Mouse (Mus musculus) forebrain, embryonic 10.5 days (tissue): ENCODE data around the gene Grap2. TPM values are rescaled to one million over a fixed set of nuclear protein-coding genes. Genes with fewer than 3 reads are reported as not detected.

Source experiments
- DNase-seq: peaks from one replicate; pipeline ENCODE4 v3.0.0-alpha.2; 2017; ENCODE audit warnings: low spot score; ENCODE audit errors: extremely low spot score
- H3K27ac ChIP-seq: fragments of 300-500 bp; sonication (generic); 2 replicates; pipeline ENCODE4 v1.5.1; 2016; ENCODE audit warnings: mild to moderate bottlenecking
- H3K27me3 ChIP-seq: fragments of 300-500 bp; sonication (generic); 2 replicates; pipeline ENCODE4 v1.6.1; 2016; ENCODE audit warnings: mild to moderate bottlenecking; ENCODE audit not compliant: poor library complexity, severe bottlenecking
- H3K36me3 ChIP-seq: fragments of 300-500 bp; sonication (generic); replicated peaks from 2 replicates; pipeline ENCODE4 v1.6.1; 2016; ENCODE audit warnings: mild to moderate bottlenecking, moderate library complexity
- H3K4me1 ChIP-seq: fragments of 300-500 bp; sonication (generic); 2 replicates; pipeline ENCODE4 v1.6.1; 2016
- H3K4me3 ChIP-seq: fragments of 300-500 bp; sonication (generic); 2 replicates; pipeline ENCODE4 v1.5.1; 2016; ENCODE audit warnings: mild to moderate bottlenecking, moderate library complexity
- H3K9me3 ChIP-seq: fragments of 300-500 bp; sonication (generic); 2 replicates; pipeline ENCODE4 v1.6.1; 2016; ENCODE audit warnings: mild to moderate bottlenecking, moderate library complexity
- WGBS: fragments of 180-500 bp; shearing (Covaris S2); methylation state at CpG from one replicate; pipeline ENCODE4 v1.1.7; 2016; 5-methylcytosine and 5-hydroxymethylcytosine counted together
- polyA plus RNA-seq: library from polyadenylated mRNA; unstranded; fragments of >200 nt; fragmentation: Nextera tagmentation; extraction: Ambion mirVana; gene quantifications from 2 replicates; pipeline ENCODE4 v1.2.1, GENCODE M21; 2016

Gene Grap2
- polyA plus RNA-seq, 1 experiment from 2014 or later: 1.4 TPM

GRCm38 (mm10) chr15:80615290-80615570 is 42.8 kb downstream of the Grap2 start:
- no peaks in the 10 kb centered on the region for H3K36me3 ChIP-seq
- peaks cover 28% of the 10 kb centered on the region for H3K4me1 ChIP-seq
- H3K27ac ChIP-seq: no peak overlapping the region
- 36% methylated on average over 2 of the region's 2 CpGs for WGBS
- H3K4me3 ChIP-seq: no peak overlapping the region
- no peak for DNase-seq
- H3K27me3 ChIP-seq: peaks cover 33% of the 10 kb centered on the region
- H3K9me3 ChIP-seq: no peaks in the 10 kb centered on the region

GRCm38 (mm10) chr15:80615636-80616383 is 43.4 kb downstream of the Grap2 start:
- no peak overlapping the region for H3K27ac ChIP-seq
- H3K9me3 ChIP-seq: no peaks in the 10 kb centered on the region
- no peaks in the 10 kb centered on the region for H3K36me3 ChIP-seq
- WGBS: 5% methylated on average over 17 of the region's 17 CpGs
- H3K4me3 ChIP-seq: peak overlapping the region; percentile 30; the same call in 1 of the 2 replicates
- no peak for DNase-seq
- peaks cover 36% of the 10 kb centered on the region for H3K27me3 ChIP-seq
- H3K4me1 ChIP-seq: peaks cover 28% of the 10 kb centered on the region

GRCm38 (mm10) chr15:80617839-80618238 is 45.4 kb downstream of the Grap2 start:
- Histone ChIP-seq H3K27me3 (peaks cover 36% of the 10 kb centered on the region), H3K4me3 (no peak overlapping the region), H3K36me3 (no peaks in the 10 kb centered on the region), H3K27ac (no peak overlapping the region), H3K9me3 (no peaks in the 10 kb centered on the region), H3K4me1 (peaks cover 28% of the 10 kb centered on the region)
- DNase-seq: no peak
- 64% methylated on average over 2 of the region's 2 CpGs for WGBS

GRCm38 (mm10) chr15:80619166-80619565 is 46.8 kb downstream of the Grap2 start:
- H3K27me3 ChIP-seq: peaks cover 36% of the 10 kb centered on the region
- WGBS: 67% methylated on average over 5 of the region's 5 CpGs
- no peak overlapping the region for H3K4me3 ChIP-seq
- no peak overlapping the region for H3K27ac ChIP-seq
- no peaks in the 10 kb centered on the region for H3K36me3 ChIP-seq
- H3K4me1 ChIP-seq: peaks cover 30% of the 10 kb centered on the region
- no peak for DNase-seq
- H3K9me3 ChIP-seq: no peaks in the 10 kb centered on the region

- Histone ChIP-seq H3K27me3 (peaks cover 30% of the 10 kb centered on the region), H3K4me1 (peaks cover 27% of the 10 kb centered on the region), H3K36me3 (no peaks in the 10 kb centered on the region), H3K9me3 (no peaks in the 10 kb centered on the region), H3K4me3 (no peak overlapping the region), H3K27ac (no peak overlapping the region)
- 92% methylated on average over 4 of the region's 4 CpGs for WGBS
- DNase-seq: no peak
Measured at GRCm38 (mm10) chr15:80619786-80620185, 47.4 kb downstream of the Grap2 start.

- no peaks in the 10 kb centered on the region for H3K9me3 ChIP-seq
- peaks cover 22% of the 10 kb centered on the region for H3K4me1 ChIP-seq
- no peaks in the 10 kb centered on the region for H3K36me3 ChIP-seq
- no peak overlapping the region for H3K27ac ChIP-seq
- 83% methylated on average over 8 of the region's 8 CpGs for WGBS
- no peak overlapping the region for H3K4me3 ChIP-seq
- no peak for DNase-seq
- H3K27me3 ChIP-seq: peaks cover 27% of the 10 kb centered on the region
Measured at GRCm38 (mm10) chr15:80620371-80620770, 48.0 kb downstream of the Grap2 start.

GRCm38 (mm10) chr15:80623171-80623837 is 50.9 kb downstream of the Grap2 start:
- no peak for DNase-seq
- peak overlapping the region; percentile 76 for H3K27ac ChIP-seq
- H3K27me3 ChIP-seq: peaks cover 4% of the 10 kb centered on the region; the same call in 1 of the 2 replicates
- H3K36me3 ChIP-seq: no peaks in the 10 kb centered on the region
- H3K4me3 ChIP-seq: peak overlapping the region; percentile 16; the same call in 1 of the 2 replicates
- H3K4me1 ChIP-seq: peaks cover 9% of the 10 kb centered on the region
- WGBS: 80% methylated on average over 8 of the region's 8 CpGs
- no peaks in the 10 kb centered on the region for H3K9me3 ChIP-seq

GRCm38 (mm10) chr15:80626472-80626871 is 54.1 kb downstream of the Grap2 start:
- Histone ChIP-seq H3K9me3 (no peaks in the 10 kb centered on the region), H3K27me3 (no peaks in the 10 kb centered on the region), H3K4me1 (peaks cover 14% of the 10 kb centered on the region), H3K4me3 (no peak overlapping the region), H3K27ac (no peak overlapping the region), H3K36me3 (no peaks in the 10 kb centered on the region)
- DNase-seq: no peak
- WGBS: 71% methylated on average over 6 of the region's 6 CpGs

- Histone ChIP-seq H3K27ac (no peak overlapping the region), H3K9me3 (no peaks in the 10 kb centered on the region), H3K36me3 (no peaks in the 10 kb centered on the region), H3K4me1 (peaks cover 10% of the 10 kb centered on the region), H3K27me3 (no peaks in the 10 kb centered on the region), H3K4me3 (no peak overlapping the region)
- WGBS: 85% methylated on average over 7 of the region's 7 CpGs
- DNase-seq: no peak
Measured at GRCm38 (mm10) chr15:80630147-80630546, 57.8 kb downstream of the Grap2 start.

- H3K27me3 ChIP-seq: no peaks in the 10 kb centered on the region
- H3K27ac ChIP-seq: no peak overlapping the region
Measured at GRCm38 (mm10) chr15:80630711-80631110, 58.3 kb downstream of the Grap2 start.

GRCm38 (mm10) chr15:80631311-80631710 is 58.9 kb downstream of the Grap2 start:
- Histone ChIP-seq H3K27me3 (peaks cover 4% of the 10 kb centered on the region; the same call in 1 of the 2 replicates), H3K27ac (no peak overlapping the region), H3K36me3 (no peaks in the 10 kb centered on the region), H3K9me3 (no peaks in the 10 kb centered on the region), H3K4me1 (peaks cover 10% of the 10 kb centered on the region), H3K4me3 (no peak overlapping the region)
- DNase-seq: no peak
- 84% methylated on average over 2 of the region's 2 CpGs for WGBS

More at GRCm38 (mm10) chr15:80630711-80631110, 58.3 kb downstream of the Grap2 start:
- Histone ChIP-seq H3K4me1 (peaks cover 10% of the 10 kb centered on the region), H3K9me3 (no peaks in the 10 kb centered on the region), H3K4me3 (no peak overlapping the region), H3K36me3 (no peaks in the 10 kb centered on the region)
- 68% methylated on average over 14 of the region's 14 CpGs for WGBS
- no peak for DNase-seq

- no peaks in the 10 kb centered on the region for H3K9me3 ChIP-seq
- peaks cover 17% of the 10 kb centered on the region for H3K4me1 ChIP-seq
- no peak for DNase-seq
- no peaks in the 10 kb centered on the region for H3K36me3 ChIP-seq
- H3K27ac ChIP-seq: no peak overlapping the region
- H3K4me3 ChIP-seq: no peak overlapping the region
- WGBS: 87% methylated on average over 13 of the region's 13 CpGs
- peaks cover 5% of the 10 kb centered on the region; the same call in 1 of the 2 replicates for H3K27me3 ChIP-seq
Measured at GRCm38 (mm10) chr15:80632280-80632893, 60.0 kb downstream of the Grap2 start.
